Mouse (Mus musculus) cerebellum, adult 18-20 months (tissue): ENCODE data around the gene Olfr1348.
"Not testable (repeated sequence)": the region's sequence is repeated elsewhere in the genome, so short reads cannot be mapped to it uniquely, and the experiment has no call there.

Source experiments
- DNase-seq, 2 experiments: peaks; one replicate each; pipeline ENCODE4 v3.0.0; 2021

Gene Olfr1348

DNA sequence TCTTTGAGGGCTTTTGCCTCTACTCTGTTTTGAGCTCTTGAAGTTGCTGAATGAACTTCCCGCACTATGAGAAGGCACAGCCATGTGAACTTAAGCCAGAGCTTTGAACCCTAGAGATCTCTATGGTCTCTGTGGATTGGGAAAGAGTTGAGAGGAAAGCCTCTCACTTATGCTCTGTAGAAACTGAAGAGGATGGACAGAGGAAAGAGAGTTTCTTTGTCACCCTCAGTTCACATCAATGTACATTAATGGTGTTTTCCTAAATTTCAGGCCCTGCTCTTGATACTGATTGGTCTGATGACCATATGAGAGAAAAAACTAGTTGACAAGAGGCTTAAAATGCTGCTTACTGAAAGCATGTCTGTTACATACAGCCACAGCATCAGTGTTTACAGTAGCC is at the start of gene Olfr1348:
Olfr1348 (minus strand) TSS at position 101 of the 400 bp plus-strand sequence.
- no peak for DNase-seq

DNA sequence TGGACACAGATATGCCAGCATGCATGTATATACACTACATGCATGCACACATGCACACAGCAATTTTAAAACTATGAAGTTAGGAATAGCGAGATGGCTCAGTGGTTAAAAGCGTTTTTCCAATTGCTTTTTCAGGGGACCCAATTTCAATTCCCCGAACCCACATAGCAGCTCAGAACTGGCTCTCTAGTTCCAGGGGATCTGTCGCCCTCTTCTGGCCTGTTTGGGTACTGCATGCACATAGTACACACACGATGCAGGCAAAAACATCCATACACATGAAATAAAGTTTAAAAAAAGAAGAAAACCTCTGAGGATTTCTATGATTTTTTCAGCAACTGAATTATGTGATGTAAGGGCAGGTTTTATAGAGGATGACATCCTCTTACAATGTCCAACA is 17.6 kb upstream of the Olfr1348 start:
- DNase-seq, result no peak

DNA sequence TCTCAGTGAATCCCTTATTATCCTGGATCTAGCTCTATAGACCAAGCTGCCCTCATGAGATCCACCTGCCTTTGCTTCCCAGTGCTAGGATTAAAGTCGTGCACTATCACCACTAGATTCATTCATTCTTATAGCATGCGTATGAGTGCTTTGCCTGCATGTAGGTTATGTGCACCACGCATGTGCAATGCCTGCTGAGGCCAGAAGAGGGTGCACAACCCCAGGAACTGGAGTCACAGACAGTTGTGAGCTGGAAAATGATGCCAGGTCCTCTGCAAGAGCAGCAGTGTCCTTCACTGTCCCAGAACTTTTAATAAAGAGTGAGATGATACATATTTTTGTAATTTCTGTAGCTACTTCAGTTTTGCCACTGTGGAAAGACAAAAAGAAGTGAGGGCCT is 16.5 kb upstream of the Olfr1348 start:
- no peak for DNase-seq

DNA sequence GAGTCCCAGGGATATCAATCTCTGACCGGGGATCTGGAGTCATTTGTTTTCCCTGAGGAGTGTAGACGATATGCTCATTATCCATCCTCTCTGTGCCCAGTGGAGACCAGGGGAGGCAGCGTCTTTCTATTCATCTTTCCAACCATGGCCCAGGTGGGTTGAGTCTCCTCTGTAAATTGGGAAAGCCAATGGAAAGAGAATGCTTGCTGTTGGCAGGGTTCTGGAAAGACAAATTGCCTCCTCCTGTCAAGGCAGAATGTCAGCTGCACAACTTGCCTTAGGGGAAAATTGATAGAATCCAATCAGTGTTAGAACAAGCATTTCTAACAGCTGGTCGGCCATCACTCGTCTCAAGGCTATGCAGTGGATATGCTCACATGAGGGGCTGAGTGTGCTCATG is 14.3 kb upstream of the Olfr1348 start, which contains the start of gene Olfr1349:
Olfr1349 (minus strand) TSS at position 101 of the 400 bp plus-strand sequence.
- DNase-seq, result no peak

DNA sequence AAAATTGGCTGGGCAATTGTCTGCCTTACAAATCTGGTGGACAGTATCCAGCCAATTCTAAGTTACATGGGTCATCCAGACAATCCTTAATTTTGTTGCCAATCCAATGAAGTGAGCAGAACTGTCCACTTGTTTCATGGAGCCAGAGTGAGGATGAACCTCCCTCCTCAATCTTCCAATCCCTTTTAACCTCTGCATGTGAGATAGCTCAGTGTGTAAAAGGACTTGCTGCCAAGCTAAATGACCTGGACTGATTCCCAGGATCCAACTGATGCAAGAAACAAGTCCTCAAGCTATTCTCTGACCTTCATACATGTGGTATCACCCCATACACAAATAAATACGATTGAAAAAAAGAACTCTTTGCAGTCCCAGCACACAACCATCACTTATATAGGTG is 13.1 kb upstream of the Olfr1348 start:
- no peak for DNase-seq

DNA sequence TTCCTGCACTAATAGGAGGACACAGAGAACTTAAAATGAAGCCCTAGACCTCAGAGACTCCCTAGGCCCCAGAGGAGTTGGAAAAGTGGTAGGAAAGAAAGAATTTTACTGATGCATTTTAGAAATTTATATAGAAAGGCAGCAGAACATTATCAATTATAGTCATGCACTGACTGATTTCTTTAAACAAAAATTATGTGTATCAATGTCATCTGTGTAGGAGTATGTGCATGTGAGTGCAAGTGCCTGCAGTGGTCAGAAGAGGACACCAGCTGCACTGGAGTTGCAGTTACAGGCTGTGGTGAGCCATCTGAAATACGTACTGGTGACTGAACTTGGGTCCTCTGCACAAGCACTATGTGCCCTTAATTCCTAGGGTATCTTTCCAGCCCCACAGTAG is 8.9 kb downstream of the Olfr1348 start, which contains the start of gene Olfr1347:
Olfr1347 (minus strand) TSS at position 101 of the 400 bp plus-strand sequence.
- no peak for DNase-seq

DNA sequence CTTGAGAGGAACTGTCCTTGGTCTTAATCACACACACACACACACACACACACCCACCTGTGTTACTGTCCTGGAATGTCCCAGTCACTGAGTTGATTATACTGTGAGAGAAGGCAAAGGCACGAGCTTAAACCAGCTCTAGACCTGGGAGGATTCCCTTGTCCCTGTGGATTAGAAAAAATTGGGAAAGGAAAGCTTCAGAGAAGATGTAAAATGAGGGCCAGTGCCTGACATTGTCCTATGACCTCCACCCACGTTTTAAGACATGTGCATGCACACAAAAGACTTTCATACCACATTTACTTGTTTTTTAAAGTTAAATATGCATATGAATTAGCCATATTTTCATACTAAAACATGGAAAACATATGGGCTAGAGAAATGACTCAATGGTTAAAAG is 21.7 kb downstream of the Olfr1348 start, which contains the start of gene Olfr5:
Olfr5 (minus strand) TSS at position 101 of the 400 bp plus-strand sequence.
- no peak for DNase-seq

DNA sequence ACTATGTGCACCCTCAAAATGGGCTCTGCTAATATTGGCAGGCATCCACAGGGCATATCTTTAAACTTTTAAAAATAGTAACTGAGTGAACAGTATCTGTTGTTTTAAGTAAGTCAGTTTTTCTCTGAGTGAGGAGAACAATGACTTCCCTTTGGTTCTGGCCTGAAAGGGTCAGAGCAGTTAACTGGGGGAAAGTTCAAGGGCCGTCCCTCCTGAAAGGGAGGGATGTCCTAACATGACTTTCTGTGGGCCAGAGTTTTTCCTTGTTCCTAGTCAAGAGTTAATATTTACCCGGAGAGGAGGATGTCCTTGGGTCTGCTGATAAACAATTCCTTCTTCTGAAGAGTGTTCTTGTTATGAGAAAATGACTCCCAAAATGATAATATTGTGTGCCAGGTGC is 30.9 kb downstream of the Olfr1348 start:
- DNase-seq, result not testable (repeated sequence)

DNA sequence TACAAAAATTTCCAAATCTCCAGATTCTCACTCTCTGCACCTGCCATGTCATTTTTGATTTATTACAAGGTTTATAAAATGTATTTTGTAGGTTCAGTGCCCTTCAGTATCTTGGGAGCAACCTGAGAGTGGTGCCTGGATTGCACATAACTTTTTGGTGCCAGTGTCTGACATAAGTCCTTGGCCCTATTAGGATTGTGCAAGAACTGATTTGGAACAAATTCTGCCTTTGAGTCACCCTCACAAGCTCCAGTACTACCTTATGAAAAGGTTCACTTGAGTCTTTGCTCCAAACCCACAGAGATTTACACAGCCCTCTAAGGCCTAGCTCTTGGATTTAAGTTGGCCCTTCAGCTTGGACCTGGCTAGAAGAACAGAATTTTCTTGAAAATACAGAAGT is 41.6 kb downstream of the Olfr1348 start, which contains the start of gene Olfr1346:
Olfr1346 (plus strand) TSS at position 151 of the 400 bp plus-strand sequence.
- DNase-seq, result no peak

DNA sequence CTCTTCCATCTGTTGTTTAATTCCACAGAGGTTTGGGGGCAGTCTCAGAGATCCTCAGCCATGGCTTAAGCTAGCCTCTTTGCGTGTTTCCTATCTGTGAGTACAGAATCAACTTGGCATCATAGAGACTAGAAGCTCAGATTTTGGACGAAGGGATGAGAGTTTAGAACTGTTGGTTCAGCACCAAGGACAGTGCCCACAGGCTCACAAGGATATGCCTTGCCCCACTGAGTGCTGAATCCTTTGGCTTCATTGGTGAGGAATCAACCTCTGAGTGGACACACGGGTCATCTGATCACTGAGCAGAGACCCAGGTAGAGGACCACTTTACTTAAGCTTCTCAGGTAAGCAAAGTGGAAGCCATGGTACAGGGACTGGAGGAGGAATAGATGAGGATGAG is 52.1 kb downstream of the Olfr1348 start:
- no peak for DNase-seq

DNA sequence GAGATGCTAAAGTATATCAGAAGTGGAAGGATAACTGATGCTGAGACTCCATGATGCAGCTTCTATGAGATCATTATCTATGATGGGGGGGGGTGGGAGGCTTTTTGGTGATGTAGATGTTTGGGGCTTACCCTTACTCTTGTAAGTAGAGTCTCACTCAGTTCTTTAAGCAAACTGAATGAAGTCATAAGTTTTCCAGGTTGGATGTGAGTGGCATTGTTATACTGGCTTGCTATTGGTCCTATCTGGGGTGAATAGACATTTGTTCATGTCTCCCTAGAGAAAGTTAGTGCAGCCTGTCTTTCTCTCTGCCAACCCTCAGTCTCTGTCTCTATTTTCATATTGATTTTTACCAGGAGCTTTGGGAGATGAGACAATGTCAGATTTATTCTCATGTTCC is 52.7 kb downstream of the Olfr1348 start, which contains the start of gene Olfr1336:
Olfr1336 (plus strand) TSS at position 301 of the 400 bp plus-strand sequence.
- DNase-seq, result no peak
